Mouse (Mus musculus) WW6 (cell line): ENCODE measurements around the gene Olfr1316.

Experiments
- DNase-seq: peaks from one replicate; pipeline ENCODE4 v3.0.0-alpha.2; 2013; ENCODE audit warnings: low read depth, low spot score

The Olfr1316 gene

DNA sequence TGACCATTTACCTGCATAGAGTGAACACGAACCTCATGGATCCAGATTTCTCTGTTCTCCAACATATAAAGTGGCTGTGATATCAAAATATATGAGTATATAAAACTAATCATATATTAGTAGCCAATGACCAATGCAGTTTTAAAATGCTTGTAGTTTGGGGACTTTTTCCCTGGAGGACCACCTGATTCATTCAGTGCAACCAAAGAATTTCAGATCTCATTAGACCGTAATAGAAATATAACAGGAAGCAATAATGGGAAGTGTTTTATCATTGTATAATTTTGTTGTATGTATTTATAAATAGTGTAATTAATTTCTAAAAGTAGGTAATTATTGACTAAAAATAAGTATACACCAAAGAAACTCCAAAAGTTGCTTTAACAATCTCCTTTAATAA is at the start of gene Olfr1316:
Olfr1316 (minus strand) TSS at position 101 of the 400 bp plus-strand sequence.
- no peak for DNase-seq

DNA sequence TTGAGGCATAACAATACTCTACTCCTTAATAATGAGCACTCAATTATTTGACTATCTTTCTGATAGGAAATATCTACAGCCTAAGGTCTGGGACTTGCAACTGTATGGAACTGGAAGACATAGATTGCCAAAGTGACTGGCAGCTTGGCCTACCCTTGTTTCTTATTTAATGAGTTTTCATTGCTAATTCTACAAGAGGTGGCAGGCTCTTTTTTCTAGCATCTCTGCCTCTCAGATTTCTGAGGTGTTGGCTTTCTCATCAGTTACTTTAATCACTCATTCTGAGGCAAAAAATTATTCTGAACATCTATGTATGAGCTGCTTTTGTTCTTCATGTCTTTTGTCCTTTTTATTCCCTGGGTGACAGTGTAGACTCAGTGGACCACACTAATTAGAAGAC is 19.1 kb upstream of the Olfr1316 start, which contains the start of gene Olfr1318:
Olfr1318 (plus strand) TSS at position 301 of the 400 bp plus-strand sequence.
- DNase-seq = no peak

DNA sequence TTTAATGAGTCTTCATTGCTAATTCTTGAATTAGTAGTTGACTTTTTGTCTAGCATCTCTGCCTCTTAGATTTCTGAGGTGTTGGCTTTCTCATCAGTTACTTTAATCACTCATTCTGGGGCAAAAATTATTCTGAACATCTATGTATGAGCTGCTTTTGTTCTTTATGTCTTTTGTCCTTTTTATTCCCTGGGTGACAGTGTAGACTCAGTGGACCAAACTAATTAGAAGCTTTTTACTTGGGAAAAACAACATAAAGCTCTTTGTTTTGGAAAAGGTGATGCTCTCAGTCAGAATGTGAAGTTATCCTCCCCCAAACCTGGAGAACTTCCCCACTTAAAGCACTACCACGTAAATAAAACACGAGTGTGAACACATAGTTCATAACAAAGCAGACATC is 5.3 kb upstream of the Olfr1316 start, which contains the start of gene Olfr1317:
Olfr1317 (plus strand) TSS at position 301 of the 400 bp plus-strand sequence.
- DNase-seq = no peak

DNA sequence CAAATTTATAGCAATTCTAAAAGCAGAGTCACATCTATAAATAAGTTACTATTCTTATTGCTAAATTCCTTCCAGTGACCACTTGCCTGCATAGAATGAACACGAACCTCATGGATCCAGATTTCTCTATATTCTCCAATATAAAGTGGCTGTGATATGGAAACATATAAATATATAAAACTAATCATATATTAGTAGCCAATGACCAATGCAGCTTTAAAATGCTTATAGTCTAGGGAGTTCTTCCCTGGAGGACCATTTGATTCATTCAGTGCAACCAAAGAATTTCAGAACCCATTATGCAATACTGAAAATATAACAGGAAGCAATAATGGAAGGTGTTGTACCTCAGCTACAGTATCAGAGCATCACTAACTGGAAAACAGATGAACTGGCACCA is 19.4 kb downstream of the Olfr1316 start, which contains the start of gene Olfr1315-ps1:
Olfr1315-ps1 (minus strand) TSS at position 101 of the 400 bp plus-strand sequence.
- no peak for DNase-seq

DNA sequence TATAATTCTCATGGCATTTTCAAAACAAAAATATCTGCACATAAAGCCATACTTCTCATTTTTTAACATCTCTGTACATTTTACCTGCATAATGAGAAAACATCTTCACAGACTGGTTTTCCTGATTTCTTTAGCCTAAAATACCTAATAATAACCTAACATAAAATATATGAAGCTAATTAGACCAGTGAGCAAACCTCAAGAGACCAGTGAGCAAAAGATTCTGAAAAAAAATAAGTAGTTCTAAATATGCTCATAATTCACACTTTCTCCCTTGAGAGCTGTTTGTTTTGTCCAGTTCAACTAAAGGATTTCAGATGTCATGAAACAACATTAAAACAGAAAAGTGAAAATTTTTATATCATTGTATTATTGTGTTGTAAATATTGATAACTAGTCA is 38.1 kb downstream of the Olfr1316 start, which contains the start of gene Olfr1314:
Olfr1314 (minus strand) TSS at position 101 of the 400 bp plus-strand sequence.
- DNase-seq = no peak

DNA sequence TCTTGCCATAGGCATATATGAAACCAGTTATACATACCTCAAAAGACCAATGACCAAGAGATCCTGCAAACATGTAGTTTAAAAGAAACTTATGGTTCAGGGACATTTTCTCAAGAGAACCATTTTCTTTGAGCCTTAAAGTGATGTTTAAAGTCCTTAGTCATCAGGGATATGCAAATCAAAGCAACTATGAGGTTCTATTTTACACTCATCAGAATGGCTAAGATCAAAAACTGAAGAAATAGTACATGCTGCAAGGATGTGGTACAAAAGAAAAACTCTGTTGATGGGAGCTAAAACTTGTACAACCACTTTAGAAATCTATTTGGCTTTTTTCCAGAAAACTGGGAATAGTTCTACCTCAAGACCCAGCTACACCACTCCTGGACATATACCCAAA is 57.0 kb downstream of the Olfr1316 start, which contains the start of gene Olfr1313:
Olfr1313 (minus strand) TSS at position 101 of the 400 bp plus-strand sequence.
- DNase-seq = no peak
